Mouse (Mus musculus) neutrophil, adult 83 days (primary cell): ENCODE results near the gene Cdh18. TPM values are rescaled to one million over a fixed set of nuclear protein-coding genes. Genes with fewer than 3 reads are reported as not detected.

Source experiments
- total RNA-seq, 2 experiments: library from RNA; stranded (reverse); gene quantifications; one replicate each; pipeline ENCODE4 v1.2.4; 2023

Gene Cdh18
- not detected for total RNA-seq

GRCm38 (mm10) chr15:22548711-22549271, at the start of gene Cdh18:
Gene Cdh18 (plus strand): TSS chr15:22549022.

